Mouse (Mus musculus): ENCODE measurements around the gene 4930432M17Rik. TPM values are rescaled to one million over a fixed set of nuclear protein-coding genes. Genes with fewer than 3 reads are reported as not detected.

4930432M17Rik gene
- polyA plus RNA-seq, 1 experiment from 2014 or later = not detected

- H3K36me3 ChIP-seq = no peaks in the 10 kb centered on the region
- no peaks in the 10 kb centered on the region for H3K9me3 ChIP-seq
- H3K4me3 ChIP-seq = no peak overlapping the region
- H3K4me2 ChIP-seq = no peak overlapping the region
- ATAC-seq (ENCODE audit: insufficient number of reproducible peaks, insufficient read depth, low FRiP score, low TSS enrichment, low read depth) = no peak
- no peak overlapping the region for H3K27ac ChIP-seq
- H3K4me1 ChIP-seq = peaks cover 12% of the 10 kb centered on the region
- WGBS = 83% methylated on average over 8 of the region's 8 CpGs
- no peaks in the 10 kb centered on the region for H3K27me3 ChIP-seq
- no peak overlapping the region for H3K9ac ChIP-seq
These were observed 27.3 kb upstream of the 4930432M17Rik start for GRCm38 (mm10) chr3:121643236-121643635.

- Histone ChIP-seq H3K9ac (no peak overlapping the region), H3K27me3 (no peaks in the 10 kb centered on the region), H3K4me3 (no peak overlapping the region), H3K4me2 (no peak overlapping the region), H3K9me3 (no peaks in the 10 kb centered on the region), H3K4me1 (peaks cover 11% of the 10 kb centered on the region; the same call in 1 of the 2 replicates), H3K27ac (no peak overlapping the region), H3K36me3 (no peaks in the 10 kb centered on the region)
- WGBS = 66% methylated on average over 7 of the region's 7 CpGs
- no peak for ATAC-seq (ENCODE audit: insufficient number of reproducible peaks, insufficient read depth, low FRiP score, low TSS enrichment, low read depth)
These were observed 25.1 kb upstream of the 4930432M17Rik start for GRCm38 (mm10) chr3:121645447-121645846.

GRCm38 (mm10) chr3:121646364-121647048, 24.1 kb upstream of the 4930432M17Rik start:
- no peak for ATAC-seq (ENCODE audit: insufficient number of reproducible peaks, insufficient read depth, low FRiP score, low TSS enrichment, low read depth)
- Histone ChIP-seq H3K27ac (no peak overlapping the region), H3K4me2 (no peak overlapping the region), H3K9me3 (no peaks in the 10 kb centered on the region), H3K9ac (no peak overlapping the region), H3K4me3 (no peak overlapping the region), H3K36me3 (no peaks in the 10 kb centered on the region), H3K27me3 (no peaks in the 10 kb centered on the region), H3K4me1 (peaks cover 14% of the 10 kb centered on the region; the same call in 1 of the 2 replicates)
- 51% methylated on average over 9 of the region's 9 CpGs for WGBS

- Histone ChIP-seq H3K27me3 (no peaks in the 10 kb centered on the region), H3K4me2 (no peak overlapping the region), H3K4me3 (no peak overlapping the region), H3K27ac (no peak overlapping the region), H3K9me3 (no peaks in the 10 kb centered on the region), H3K4me1 (peaks cover 14% of the 10 kb centered on the region; the same call in 1 of the 2 replicates), H3K9ac (no peak overlapping the region), H3K36me3 (no peaks in the 10 kb centered on the region)
- 79% methylated on average over 8 of the region's 8 CpGs for WGBS
- no peak for ATAC-seq (ENCODE audit: insufficient number of reproducible peaks, insufficient read depth, low FRiP score, low TSS enrichment, low read depth)
These were observed 22.3 kb upstream of the 4930432M17Rik start for GRCm38 (mm10) chr3:121648238-121648778.

DNA sequence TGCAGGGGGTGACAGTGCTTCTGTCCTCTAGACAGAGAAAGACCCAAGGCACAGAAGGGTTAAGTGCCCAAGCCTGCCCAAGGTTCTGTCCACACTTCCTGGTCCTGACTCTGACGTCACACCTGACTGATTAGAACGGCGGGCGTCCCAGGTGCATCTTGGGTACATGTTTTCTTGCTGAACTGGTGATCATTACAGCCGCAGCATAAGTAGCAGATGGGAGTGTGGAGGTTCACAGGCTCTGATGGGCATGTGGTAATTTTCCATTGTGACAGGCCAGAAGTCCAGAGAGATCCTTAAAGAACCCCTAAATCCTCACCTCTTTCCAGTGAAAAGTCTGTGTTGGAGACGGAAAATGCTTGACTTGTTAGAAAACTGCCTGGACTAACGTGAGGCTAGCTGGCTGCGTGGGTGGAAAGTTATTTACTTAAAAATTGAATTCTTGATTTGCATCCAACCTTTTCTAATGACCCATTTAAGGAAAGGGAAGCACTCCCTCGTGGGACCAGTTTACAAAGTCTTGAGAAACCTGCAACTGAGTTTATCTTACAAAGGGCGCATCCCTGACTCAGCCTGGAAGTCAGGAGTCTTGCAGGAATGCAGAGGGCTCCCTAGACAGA, 20.4 kb upstream of the 4930432M17Rik start:
- Histone ChIP-seq H3K9me3 (no peaks in the 10 kb centered on the region), H3K36me3 (no peaks in the 10 kb centered on the region), H3K4me2 (no peak overlapping the region), H3K4me1 (peaks cover 14% of the 10 kb centered on the region; the same call in 1 of the 2 replicates), H3K4me3 (no peak overlapping the region), H3K9ac (no peak overlapping the region), H3K27me3 (no peaks in the 10 kb centered on the region), H3K27ac (no peak overlapping the region)
- ATAC-seq (ENCODE audit: insufficient number of reproducible peaks, insufficient read depth, low FRiP score, low TSS enrichment, low read depth) = no peak
- WGBS = 58% methylated on average over 10 of the region's 10 CpGs

DNA sequence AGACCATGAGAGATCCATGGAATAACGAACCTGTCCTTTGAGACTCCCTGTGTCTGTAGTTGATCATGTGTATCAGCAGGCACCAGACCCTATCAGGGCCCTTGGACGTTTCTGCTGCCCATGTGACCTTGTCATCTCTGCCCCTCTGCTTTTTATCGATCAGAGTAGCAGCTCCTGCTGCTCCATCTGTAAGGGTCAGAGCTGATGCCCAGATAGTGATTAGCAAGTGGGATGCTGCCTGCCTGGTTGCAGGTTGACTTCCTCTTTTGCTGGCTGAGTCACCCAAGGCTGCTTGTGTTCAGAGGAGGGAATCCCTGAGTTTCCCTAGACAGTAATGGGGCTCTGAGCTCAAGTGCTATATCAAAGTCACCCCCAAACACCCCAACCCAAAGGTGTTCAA, 18.9 kb upstream of the 4930432M17Rik start:
- H3K4me2 ChIP-seq = no peak overlapping the region
- WGBS = 66% methylated on average over 3 of the region's 3 CpGs
- H3K4me1 ChIP-seq = peaks cover 12% of the 10 kb centered on the region; the same call in 1 of the 2 replicates
- H3K27me3 ChIP-seq = no peaks in the 10 kb centered on the region
- no peak overlapping the region for H3K27ac ChIP-seq
- no peak for ATAC-seq (ENCODE audit: insufficient number of reproducible peaks, insufficient read depth, low FRiP score, low TSS enrichment, low read depth)
- no peaks in the 10 kb centered on the region for H3K9me3 ChIP-seq
- no peak overlapping the region for H3K4me3 ChIP-seq
- H3K36me3 ChIP-seq = no peaks in the 10 kb centered on the region
- no peak overlapping the region for H3K9ac ChIP-seq

GRCm38 (mm10) chr3:121652186-121652585, 18.4 kb upstream of the 4930432M17Rik start:
- H3K4me2 ChIP-seq = no peak overlapping the region
- no peak overlapping the region for H3K27ac ChIP-seq
- H3K27me3 ChIP-seq = no peaks in the 10 kb centered on the region
- no peak for ATAC-seq (ENCODE audit: insufficient number of reproducible peaks, insufficient read depth, low FRiP score, low TSS enrichment, low read depth)
- no peaks in the 10 kb centered on the region for H3K9me3 ChIP-seq
- H3K4me3 ChIP-seq = no peak overlapping the region
- 0 out of 2 replicates have a peak, but pooled peaks cover 9% of the 10 kb centered on the region for H3K4me1 ChIP-seq
- H3K9ac ChIP-seq = no peak overlapping the region
- H3K36me3 ChIP-seq = no peaks in the 10 kb centered on the region
- 79% methylated on average over 1 of the region's 1 CpGs for WGBS

GRCm38 (mm10) chr3:121656922-121657321, 13.6 kb upstream of the 4930432M17Rik start:
- no peak for ATAC-seq (ENCODE audit: insufficient number of reproducible peaks, insufficient read depth, low FRiP score, low TSS enrichment, low read depth)
- H3K36me3 ChIP-seq = no peaks in the 10 kb centered on the region
- WGBS = 95% methylated on average over 4 of the region's 4 CpGs
- no peak overlapping the region for H3K4me2 ChIP-seq
- no peaks in the 10 kb centered on the region for H3K9me3 ChIP-seq
- H3K4me1 ChIP-seq = no peaks in the 10 kb centered on the region
- no peak overlapping the region for H3K4me3 ChIP-seq
- no peak overlapping the region for H3K9ac ChIP-seq
- H3K27me3 ChIP-seq = no peaks in the 10 kb centered on the region
- no peak overlapping the region for H3K27ac ChIP-seq

- WGBS = 13% methylated on average over 4 of the region's 4 CpGs
- Histone ChIP-seq H3K9me3 (no peaks in the 10 kb centered on the region), H3K4me1 (peaks cover 13% of the 10 kb centered on the region), H3K27ac (no peak overlapping the region), H3K36me3 (no peaks in the 10 kb centered on the region), H3K9ac (no peak overlapping the region), H3K4me3 (no peak overlapping the region), H3K4me2 (no peak overlapping the region), H3K27me3 (no peaks in the 10 kb centered on the region)
- ATAC-seq (ENCODE audit: insufficient number of reproducible peaks, insufficient read depth, low FRiP score, low TSS enrichment, low read depth) = no peak
These were observed 7.7 kb upstream of the 4930432M17Rik start for GRCm38 (mm10) chr3:121662705-121663469.

DNA sequence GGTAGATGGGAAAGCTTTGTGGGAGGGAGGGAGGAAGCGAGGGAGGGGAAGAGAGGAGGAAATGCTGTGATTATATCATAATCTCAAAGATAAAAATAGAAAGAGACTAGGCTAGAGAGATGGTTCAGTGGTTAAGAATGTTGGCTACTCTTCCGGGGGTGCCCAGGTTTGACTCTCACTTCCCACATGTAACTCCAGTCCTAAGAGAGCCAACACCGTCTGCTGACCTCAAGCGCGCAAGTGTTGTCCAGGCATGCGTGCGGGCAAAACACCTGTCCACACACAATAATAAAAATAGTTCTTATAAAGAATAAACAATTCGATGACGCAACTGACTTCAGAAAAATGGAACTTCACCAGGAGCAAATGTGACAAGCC, 7.1 kb upstream of the 4930432M17Rik start:
- Histone ChIP-seq H3K4me1 (peaks cover 13% of the 10 kb centered on the region), H3K9me3 (no peaks in the 10 kb centered on the region), H3K4me3 (no peak overlapping the region), H3K27me3 (no peaks in the 10 kb centered on the region), H3K9ac (no peak overlapping the region), H3K36me3 (no peaks in the 10 kb centered on the region), H3K27ac (no peak overlapping the region), H3K4me2 (no peak overlapping the region)
- 86% methylated on average over 9 of the region's 9 CpGs for WGBS
- no peak for ATAC-seq (ENCODE audit: insufficient number of reproducible peaks, insufficient read depth, low FRiP score, low TSS enrichment, low read depth)

DNA sequence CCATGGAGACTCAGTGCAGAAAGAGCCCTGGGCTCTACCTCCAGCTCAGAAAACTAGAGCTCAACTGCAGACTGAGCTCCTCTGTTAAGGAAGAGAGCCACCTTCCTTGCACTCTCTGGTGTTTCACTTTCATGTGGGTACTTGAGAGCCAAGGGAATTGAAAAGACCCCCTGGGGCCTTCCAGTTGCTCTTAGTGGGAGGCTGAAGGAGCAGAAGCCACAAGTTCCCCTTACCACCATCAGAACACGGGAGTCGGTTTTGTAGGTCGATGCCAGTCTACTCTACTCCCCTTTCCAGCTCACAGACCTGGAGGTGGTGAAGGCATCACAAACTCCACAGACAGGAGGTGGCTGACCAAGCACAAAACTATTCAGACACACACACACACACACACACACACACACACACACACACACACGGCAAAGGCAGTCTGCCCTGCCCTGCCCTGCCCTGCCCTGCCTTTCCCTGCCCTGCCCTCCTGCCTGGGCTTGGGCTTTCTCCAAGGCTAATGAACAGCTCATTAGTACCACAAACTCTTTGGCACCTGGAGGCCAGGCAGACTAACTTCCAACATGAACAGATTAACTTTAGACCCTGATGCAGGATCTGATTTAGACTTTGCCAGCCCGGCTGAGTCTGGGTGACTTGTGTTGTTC, 1.7 kb downstream of the 4930432M17Rik start:
- Histone ChIP-seq H3K9me3 (no peaks in the 10 kb centered on the region), H3K27ac (no peak overlapping the region), H3K36me3 (no peaks in the 10 kb centered on the region), H3K4me2 (no peak overlapping the region), H3K4me3 (no peak overlapping the region), H3K4me1 (0 out of 2 replicates have a peak, but pooled peaks cover 2% of the 10 kb centered on the region), H3K27me3 (no peaks in the 10 kb centered on the region), H3K9ac (no peak overlapping the region)
- WGBS = 69% methylated on average over 5 of the region's 5 CpGs
- ATAC-seq (ENCODE audit: insufficient number of reproducible peaks, insufficient read depth, low FRiP score, low TSS enrichment, low read depth) = no peak
